Mouse (Mus musculus): ENCODE measurements around the gene Nrip3.
A peak's percentile ranks its signal among the peaks of the same experiment; 100 is the strongest.

DNA sequence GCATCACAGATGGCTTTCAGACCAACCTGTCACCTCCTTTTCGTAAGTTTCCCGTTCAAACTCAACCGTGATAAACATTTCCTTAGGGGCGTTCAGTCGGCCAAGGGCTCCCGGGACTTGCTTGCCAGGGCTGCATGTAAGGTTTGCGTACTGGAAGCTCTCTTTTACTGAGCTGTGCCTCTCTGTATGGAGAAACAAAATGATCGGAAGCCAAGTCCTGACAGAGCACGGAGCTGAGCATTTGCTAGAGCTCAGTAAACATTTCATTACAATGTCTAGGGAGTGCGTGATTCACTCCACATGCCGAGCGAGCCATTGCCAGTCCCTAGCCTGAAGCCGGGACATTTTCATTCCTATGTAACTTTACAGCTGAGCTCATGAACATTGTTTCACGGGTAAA is 43.5 kb upstream of the Nrip3 start:
- peak; percentile 69; the same call in 1 of the 2 replicates for TF ChIP-seq EP300 (IDR thresholded peaks at IDR 0.05)
- TF ChIP-seq CTCF (IDR thresholded peaks at IDR 0.05), result no peak
